Mouse (Mus musculus) bone marrow, adult 2 months (tissue): ENCODE data around the gene Sema4f.

ENCODE experiments used
- CTCF ChIP-seq: fragments of 200-500 bp; IDR thresholded peaks from 2 replicates; pipeline ENCODE4 v1.5.1; 2011; ENCODE audit warnings: low read length, control low read depth; ENCODE audit not compliant: control insufficient read depth, insufficient read depth
- POLR2A ChIP-seq: fragments of 200-500 bp; IDR thresholded peaks from 2 replicates; pipeline ENCODE4 v1.6.1; 2011; ENCODE audit warnings: low read depth, mild to moderate bottlenecking, control low read depth, low read length, borderline replicate concordance; ENCODE audit not compliant: control insufficient read depth

- TF ChIP-seq CTCF (no peak), POLR2A (no peak)
These were observed 12.0 kb downstream of the Sema4f start for GRCm38 (mm10) chr6:82927617-82928016.
